ENCODE assay signal across 10 mouse cellular contexts in the genomic region with DNA sequence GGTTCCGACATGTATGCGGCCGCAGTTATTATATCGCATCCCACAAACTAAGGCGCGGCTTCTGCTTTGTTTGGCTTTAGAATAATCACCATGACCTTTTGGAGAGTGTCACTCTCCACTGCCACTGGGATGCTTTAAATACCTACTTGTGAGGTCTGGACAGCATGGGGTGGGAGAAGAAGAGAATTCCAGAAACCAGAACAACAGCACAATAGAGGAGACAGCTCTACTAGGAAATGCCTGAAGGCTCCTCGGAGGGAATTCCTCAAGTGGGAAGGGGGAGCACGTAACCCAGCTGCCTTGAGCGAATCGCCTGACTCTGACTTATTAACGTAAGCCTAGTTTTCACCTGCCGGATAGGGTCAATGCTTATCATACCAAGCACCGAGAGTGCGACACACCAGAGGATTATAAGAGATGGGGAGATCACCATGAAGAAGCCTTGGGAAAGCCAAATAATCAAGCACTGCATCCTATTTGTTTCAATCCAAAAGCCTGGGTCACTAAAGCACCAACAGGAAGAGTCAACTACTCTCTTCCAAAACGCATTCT.
DNase-seq lines count a peak whose midpoint lies in the region; ATAC-seq and TF ChIP-seq lines count a peak whose summit lies in the region.
"Had no signal": no experiment of that assay in that cellular context is flagged by ENCODE, and none has a peak within 500 bp of the region (broad histone marks: within the 10 kb centered on the region; RNA-seq: fewer than 3 reads in every experiment).

No protein-coding gene starts in this region.

- H3K9ac ChIP-seq in forebrain, embryonic 11.5 days (ENCODE audit: low read length): peak overlapping the region; percentile 36
- H3K9ac ChIP-seq in limb, embryonic 12.5 days (replicated peaks): no peak overlapping the region
- H3K9ac ChIP-seq in stomach, embryonic 14.5 days (replicated peaks; ENCODE audit: low read depth, low read length): no peak overlapping the region
- H3K9ac ChIP-seq: liver, embryonic 15.5 days had no signal

- no peak overlapping the region for H3K4me3 ChIP-seq in layer of hippocampus, adult 2 months
- H3K4me3 ChIP-seq in forebrain, embryonic 11.5 days (ENCODE audit: low read depth, low read length): peak overlapping the region; percentile 9; the same call in 1 of the 2 replicates
- no peak overlapping the region for H3K4me3 ChIP-seq in limb, embryonic 12.5 days (replicated peaks)
- H3K4me3 ChIP-seq in stomach, embryonic 14.5 days (ENCODE audit: low read depth, low read length): peak overlapping the region; percentile 9; the same call in 1 of the 2 replicates
- H3K4me3 ChIP-seq: liver, embryonic 15.5 days had no signal

- peaks cover 35% of the 10 kb centered on the region for H3K4me1 ChIP-seq in forebrain, embryonic 11.5 days (replicated peaks; ENCODE audit: control insufficient read depth, insufficient read depth, low read length)
- H3K4me1 ChIP-seq in limb, embryonic 12.5 days (replicated peaks): peaks cover 41% of the 10 kb centered on the region
- H3K4me1 ChIP-seq in stomach, embryonic 14.5 days (ENCODE audit: control insufficient read depth, insufficient read depth, low read length): peaks cover 31% of the 10 kb centered on the region

- H3K27me3 ChIP-seq in forebrain, embryonic 11.5 days (ENCODE audit: control insufficient read depth, insufficient read depth, low read length): no peaks in the 10 kb centered on the region
- H3K27me3 ChIP-seq in limb, embryonic 12.5 days: no peaks in the 10 kb centered on the region
- no peaks in the 10 kb centered on the region for H3K27me3 ChIP-seq in stomach, embryonic 14.5 days (ENCODE audit: control insufficient read depth, insufficient read depth, low read length)
- H3K27me3 ChIP-seq: liver, embryonic 15.5 days had no signal

- H3K9me3 ChIP-seq in forebrain, embryonic 11.5 days (ENCODE audit: control insufficient read depth, low read length): no peaks in the 10 kb centered on the region
- H3K9me3 ChIP-seq in limb, embryonic 12.5 days: no peaks in the 10 kb centered on the region
- H3K9me3 ChIP-seq in stomach, embryonic 14.5 days (ENCODE audit: control insufficient read depth, low read depth, low read length): no peaks in the 10 kb centered on the region
- H3K9me3 ChIP-seq: G1E; liver, embryonic 15.5 days had no signal

- no peaks in the 10 kb centered on the region for H3K36me3 ChIP-seq in forebrain, embryonic 11.5 days (ENCODE audit: control insufficient read depth, insufficient read depth, low read length)
- no peaks in the 10 kb centered on the region for H3K36me3 ChIP-seq in limb, embryonic 12.5 days
- H3K36me3 ChIP-seq in stomach, embryonic 14.5 days (ENCODE audit: control insufficient read depth, insufficient read depth, low read length): no peaks in the 10 kb centered on the region
- H3K36me3 ChIP-seq: liver, embryonic 15.5 days had no signal

- peak overlapping the region; percentile 32 for H3K27ac ChIP-seq in layer of hippocampus, adult 2 months
- peak overlapping the region; percentile 13 for H3K27ac ChIP-seq in forebrain, embryonic 11.5 days (ENCODE audit: low read depth, low read length)
- no peak overlapping the region for H3K27ac ChIP-seq in limb, embryonic 12.5 days
- H3K27ac ChIP-seq in stomach, embryonic 14.5 days (ENCODE audit: low read length): no peak overlapping the region

- WGBS in forebrain, embryonic 11.5 days: 19% methylated on average over 15 of the region's 15 CpGs
- WGBS in limb, embryonic 12.5 days: 63% methylated on average over 15 of the region's 15 CpGs
- 38% methylated on average over 15 of the region's 15 CpGs for WGBS in stomach, embryonic 14.5 days

- ATAC-seq in forebrain, embryonic 11.5 days (replicated peaks; ENCODE audit: low FRiP score): no peak
- ATAC-seq in limb, embryonic 12.5 days (ENCODE audit: insufficient number of reproducible peaks, insufficient read depth, low FRiP score, low TSS enrichment, low read depth): no peak
- no peak for ATAC-seq in stomach, embryonic 14.5 days (ENCODE audit: insufficient number of reproducible peaks, insufficient read depth, low FRiP score, low read depth)

- TF ChIP-seq CTCF in layer of hippocampus, adult 2 months (conservative IDR thresholded peaks at IDR 0.05): no peak

- no peak for DNase-seq in layer of hippocampus, adult 2 months (ENCODE audit: low spot score in 2 of 2)
- DNase-seq in layer of hippocampus, adult 18-20 months (ENCODE audit: low spot score in 2 of 2): no peak
- no peak for DNase-seq in forebrain, embryonic 11.5 days (ENCODE audit: low spot score)
- DNase-seq in right cerebral cortex, adult 2 months (ENCODE audit: low spot score in 2 of 2): no peak
- DNase-seq in left cerebral cortex, adult 8-10 months (ENCODE audit: low spot score in 2 of 2): no peak
- DNase-seq in urinary bladder, postnatal 4 days (ENCODE audit: low spot score in 2 of 2): no peak

- peak overlapping the region; percentile 44 for H3K4me2 ChIP-seq in forebrain, embryonic 11.5 days (ENCODE audit: low read depth, low read length, severe bottlenecking)
- H3K4me2 ChIP-seq in limb, embryonic 12.5 days: peak overlapping the region; percentile 56
- peak overlapping the region; percentile 33 for H3K4me2 ChIP-seq in stomach, embryonic 14.5 days (replicated peaks; ENCODE audit: low read depth, low read length)

Comparison
In these comparisons a context has a peak if more than half of its experiments do, and no peak if none do; other contexts are left out.
1. H3K27ac ChIP-seq: peak in layer of hippocampus, adult 2 months (single experiment) and forebrain, embryonic 11.5 days (single experiment); none in limb, embryonic 12.5 days (single experiment) and stomach, embryonic 14.5 days (single experiment).
2. H3K4me3 ChIP-seq: peak in forebrain, embryonic 11.5 days (single experiment) and stomach, embryonic 14.5 days (single experiment); none in layer of hippocampus, adult 2 months (single experiment) and limb, embryonic 12.5 days (single experiment).
3. Peak in every context shown above with its lines, with median percentiles within 50 percentile points of each other: H3K4me2 ChIP-seq.